Mouse (Mus musculus) kidney, adult 11 months (tissue): ENCODE results near the gene Olfr1054.
"Not testable (repeated sequence)": the region's sequence is repeated elsewhere in the genome, so short reads cannot be mapped to it uniquely, and the experiment has no call there.

Experiments
- DNase-seq: peaks from one replicate; pipeline ENCODE4 v3.0.0; 2022

Olfr1054 gene

GRCm38 (mm10) chr2:86335333-86335732, at the start of gene Olfr1054:
Olfr1054 (minus strand) TSS chr2:86335433.
- no peak for DNase-seq

- DNase-seq, result no peak
Observed at GRCm38 (mm10) chr2:86378293-86378692, 43.1 kb upstream of the Olfr1054 start, which contains the start of gene Olfr1057. Olfr1057 (minus strand) TSS chr2:86378393.

- not testable (repeated sequence) for DNase-seq
Observed at GRCm38 (mm10) chr2:86366342-86366741, 31.1 kb upstream of the Olfr1054 start.

DNA sequence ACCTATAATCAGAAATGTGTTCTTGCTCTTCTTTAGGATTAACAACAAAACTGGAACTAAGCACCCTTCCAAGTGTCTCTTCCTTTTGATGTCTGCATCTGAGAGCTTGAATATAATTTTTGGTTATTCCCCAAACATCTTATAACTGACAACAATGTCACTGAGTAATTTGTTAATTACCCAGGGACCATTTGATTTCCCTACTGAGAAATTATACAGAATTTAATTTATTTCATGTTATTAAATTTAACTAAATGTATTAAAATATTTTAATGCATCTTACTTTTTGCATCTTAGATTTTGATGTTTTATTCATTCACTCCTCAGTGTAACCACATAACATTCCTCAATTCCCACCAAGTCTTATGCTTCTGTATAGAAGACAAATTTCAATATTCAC, 27.1 kb upstream of the Olfr1054 start, which contains the start of gene Olfr1056:
Gene Olfr1056, minus strand, starts transcription at position 101 of the 400 bp plus-strand sequence.
- no peak for DNase-seq

- not testable (repeated sequence) for DNase-seq
Observed at GRCm38 (mm10) chr2:86351751-86352150, 16.5 kb upstream of the Olfr1054 start.

DNA sequence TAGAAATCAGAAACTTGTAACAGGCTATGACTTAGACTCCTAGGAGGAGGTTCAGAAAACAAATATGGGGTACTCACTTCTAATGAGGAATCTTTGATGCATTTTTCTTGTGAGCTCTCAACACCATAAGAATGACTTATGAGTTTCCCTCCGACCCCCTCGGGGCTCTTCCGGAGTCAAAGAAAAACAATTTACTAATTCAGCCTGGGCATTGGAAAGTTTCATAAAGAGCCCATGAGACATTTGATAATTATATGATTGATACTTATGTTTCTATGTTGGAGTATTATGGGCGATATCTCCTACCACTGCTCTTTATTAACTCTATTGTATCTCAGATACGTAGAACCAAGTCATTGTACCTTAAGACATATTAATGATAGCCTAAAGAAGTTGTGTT, 15.0 kb upstream of the Olfr1054 start, which contains the start of gene Olfr1055:
Gene Olfr1055, minus strand, starts transcription at position 101 of the 400 bp plus-strand sequence.
- no peak for DNase-seq

DNA sequence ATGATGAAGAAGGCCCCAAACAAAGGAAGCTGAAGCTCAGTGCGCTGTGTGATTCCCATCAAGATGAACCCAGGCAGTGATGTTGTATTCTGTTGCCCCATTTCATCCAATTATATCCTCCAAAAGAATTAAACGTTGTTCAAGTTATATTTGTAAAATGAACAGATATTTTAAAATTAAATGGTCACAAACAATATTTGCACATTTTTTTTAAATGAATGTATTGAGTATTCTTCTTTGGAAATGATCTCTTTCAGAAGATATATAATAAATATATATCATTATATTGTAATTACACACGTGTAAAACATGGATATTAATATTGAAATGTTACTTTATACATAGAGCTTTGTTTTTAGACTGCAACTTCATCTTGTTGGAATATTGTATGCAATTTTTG, 20.0 kb downstream of the Olfr1054 start, which contains the start of gene Olfr1053:
Gene Olfr1053, minus strand, starts transcription at position 101 of the 400 bp plus-strand sequence.
- DNase-seq, result no peak

DNA sequence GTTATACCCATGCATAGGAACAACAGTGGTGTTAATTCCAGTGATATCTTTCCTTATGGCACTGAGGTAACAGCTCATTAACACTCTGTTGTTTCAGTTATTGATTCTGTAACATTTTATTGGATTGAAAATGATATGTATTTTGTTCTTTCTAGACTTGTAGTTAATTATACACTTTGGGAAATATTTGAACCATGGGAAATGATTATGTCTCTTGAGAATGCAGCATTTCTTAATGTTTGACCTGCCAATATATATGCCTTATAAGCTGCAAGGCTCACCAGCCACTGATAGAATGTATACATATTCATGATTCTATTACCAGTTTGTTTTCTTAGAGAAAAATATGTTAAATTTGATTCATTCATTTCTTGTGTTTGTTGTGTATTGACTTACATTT, 43.1 kb downstream of the Olfr1054 start, which contains the start of gene Olfr1052:
Gene Olfr1052, plus strand, starts transcription at position 301 of the 400 bp plus-strand sequence.
- no peak for DNase-seq
